Mouse (Mus musculus) gastrocnemius, postnatal 10 days (tissue): ENCODE results near the gene Gm21970. TPM values are rescaled to one million over a fixed set of nuclear protein-coding genes. Genes with fewer than 3 reads are reported as not detected.
A peak's percentile ranks its signal among the peaks of the same experiment; 100 is the strongest.

Experiments used
- DNase-seq: peaks from one replicate; pipeline ENCODE4 v3.0.0; 2021; ENCODE audit warnings: mixed read lengths
- total RNA-seq, 2 experiments: library from RNA; stranded (reverse); gene quantifications; 2 replicates each; pipeline ENCODE4 v1.2.3; 2021

Gene Gm21970
- total RNA-seq, 2 experiments from 2014 or later: not detected

DNA sequence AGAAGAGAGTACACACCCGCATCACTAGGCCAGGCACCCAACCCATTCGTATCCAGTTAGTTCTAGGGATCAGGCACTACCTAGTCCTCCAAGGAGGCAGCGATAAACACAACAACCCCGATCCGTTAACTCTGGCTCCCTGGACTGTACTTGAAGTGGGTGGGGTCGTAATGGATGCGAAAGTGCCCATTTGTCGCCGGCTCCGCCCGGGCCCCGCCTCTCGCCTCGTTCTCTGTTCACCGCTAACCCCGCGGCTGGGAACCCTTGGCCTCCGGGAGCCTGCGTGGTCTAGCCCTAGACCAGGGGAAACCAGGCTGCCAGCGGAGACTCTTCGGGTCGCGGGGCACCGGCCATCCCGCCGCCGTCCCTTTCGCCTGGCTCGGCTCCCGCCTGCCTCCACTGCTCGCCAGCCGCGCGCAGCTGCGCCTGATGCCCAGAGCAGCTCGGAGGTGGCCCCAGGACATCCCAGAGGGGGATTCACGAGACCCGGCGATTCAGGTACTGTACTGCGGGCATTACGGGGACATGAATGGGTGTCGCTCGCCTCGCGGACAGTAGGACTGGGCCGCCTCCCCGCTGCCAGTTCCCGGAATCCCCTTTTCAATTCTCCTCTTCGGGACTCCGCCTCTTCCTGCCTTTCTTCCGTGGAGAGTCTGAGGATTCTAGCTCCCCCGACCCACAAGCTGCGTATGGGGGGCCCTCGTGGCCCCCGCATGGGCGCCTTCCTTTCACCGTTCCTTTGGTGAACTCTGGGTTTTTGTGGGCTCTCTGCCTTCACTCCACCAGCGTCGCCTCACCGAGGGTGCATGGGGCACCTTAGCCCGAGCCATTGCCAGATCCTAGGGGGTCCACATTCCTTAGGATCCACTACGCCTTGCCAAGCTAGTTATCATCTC lies 18.7 kb upstream of the Gm21970 start, which contains the start of gene Ifnar2:
Gene Ifnar2 (plus strand): TSS at position 207 of the 896 bp plus-strand sequence.
- DNase-seq: peak; percentile 76

DNA sequence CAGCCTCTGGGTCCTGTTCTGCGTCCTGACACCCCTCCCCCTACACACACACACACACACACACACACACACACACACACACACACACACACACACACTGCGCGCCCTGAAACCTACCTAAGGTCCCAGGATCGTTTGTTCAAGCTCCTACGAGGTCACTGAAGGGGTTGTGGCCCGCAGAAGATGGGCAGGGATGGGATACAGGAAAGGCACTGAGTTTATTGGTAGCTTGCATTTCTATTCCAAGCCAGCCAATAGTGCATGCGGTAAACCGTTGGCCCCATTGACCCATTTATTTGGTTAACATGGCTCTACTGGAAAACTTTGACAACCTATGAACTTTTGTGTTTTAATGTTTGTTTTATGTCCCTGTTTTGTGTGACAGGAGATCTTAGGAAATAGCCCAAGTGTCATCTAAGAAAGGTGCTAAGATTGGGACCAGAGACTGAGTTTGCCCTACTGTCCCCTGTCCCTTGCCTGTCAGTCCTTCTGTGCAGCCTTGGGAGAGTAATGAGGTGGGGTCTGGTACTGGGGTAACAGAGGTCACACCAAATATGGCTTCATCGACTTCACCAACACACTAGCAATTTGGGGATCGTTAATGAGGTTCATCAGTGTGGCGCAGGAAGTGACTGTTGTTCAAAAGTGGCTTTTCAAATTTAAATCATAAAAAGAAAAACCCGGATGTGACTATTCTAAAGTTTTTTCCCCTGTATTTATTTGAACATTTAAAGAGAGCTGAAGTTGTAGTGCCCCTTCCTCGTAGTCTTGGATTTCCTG lies 17.9 kb upstream of the Gm21970 start:
- no peak for DNase-seq

DNA sequence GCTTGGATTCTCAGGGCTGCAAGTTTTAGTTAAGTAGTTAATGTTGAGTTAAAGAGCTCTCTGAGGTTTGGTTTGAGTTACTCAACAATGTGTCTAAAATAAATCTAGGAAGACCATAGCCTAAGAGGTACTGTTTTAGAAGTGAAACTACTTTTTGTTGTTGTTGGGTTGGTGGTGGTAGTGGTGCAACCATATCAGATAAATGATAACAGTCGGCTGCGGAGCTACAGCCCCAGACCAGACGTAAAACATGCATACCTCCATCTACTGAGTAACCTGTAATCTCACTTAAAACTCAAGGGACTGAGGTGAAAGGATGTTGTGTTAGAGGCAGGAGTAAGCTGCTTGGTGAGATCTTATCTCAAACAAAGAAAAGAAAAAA lies 17.3 kb upstream of the Gm21970 start:
- DNase-seq: no peak

DNA sequence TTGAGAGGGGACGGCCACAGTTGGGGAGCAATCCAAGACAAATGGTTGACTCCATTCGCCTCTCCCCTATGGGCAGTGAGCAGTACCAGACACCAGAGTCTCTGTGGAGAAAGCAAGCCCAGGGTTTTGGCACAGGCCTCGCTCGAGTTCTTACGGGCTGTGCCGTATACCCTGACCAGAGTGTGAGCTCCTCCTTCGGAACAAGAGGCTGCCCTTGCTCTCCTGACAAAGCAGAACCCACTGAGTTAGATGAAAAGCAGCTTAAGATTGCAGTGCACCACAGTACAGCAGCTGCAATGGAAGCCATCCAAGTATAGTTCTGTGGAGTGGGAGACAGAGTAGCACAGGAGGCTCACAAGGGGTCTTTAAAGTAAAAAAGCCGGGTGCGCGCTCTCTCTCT lies 14.8 kb upstream of the Gm21970 start:
- no peak for DNase-seq

- DNase-seq: no peak
Observed at GRCm38 (mm10) chr16:91378431-91378986, 13.0 kb upstream of the Gm21970 start.

GRCm38 (mm10) chr16:91378991-91379390 lies 12.5 kb upstream of the Gm21970 start:
- no peak for DNase-seq

DNA sequence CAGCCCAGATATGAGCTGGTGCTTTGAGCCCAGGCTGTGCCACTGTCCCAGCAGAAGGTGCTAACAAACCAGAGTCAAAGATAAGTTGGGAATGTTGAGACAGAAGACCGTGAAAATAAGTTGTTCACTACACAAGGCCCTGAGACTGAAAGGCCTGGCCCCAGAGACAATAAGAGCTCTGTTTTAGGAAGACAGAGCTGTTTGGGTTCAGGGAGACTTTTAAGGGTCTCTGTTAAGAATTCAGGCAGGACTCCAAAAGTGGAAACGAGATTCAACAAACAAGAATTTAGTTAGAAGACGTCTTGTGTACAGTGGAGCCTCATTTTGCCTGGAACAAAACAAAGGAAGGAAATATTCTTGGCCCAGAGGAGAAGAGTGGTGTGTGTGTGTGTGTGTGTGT lies 12.1 kb upstream of the Gm21970 start:
- DNase-seq: no peak

- no peak for DNase-seq
Observed at GRCm38 (mm10) chr16:91380151-91380550, 11.4 kb upstream of the Gm21970 start.

DNA sequence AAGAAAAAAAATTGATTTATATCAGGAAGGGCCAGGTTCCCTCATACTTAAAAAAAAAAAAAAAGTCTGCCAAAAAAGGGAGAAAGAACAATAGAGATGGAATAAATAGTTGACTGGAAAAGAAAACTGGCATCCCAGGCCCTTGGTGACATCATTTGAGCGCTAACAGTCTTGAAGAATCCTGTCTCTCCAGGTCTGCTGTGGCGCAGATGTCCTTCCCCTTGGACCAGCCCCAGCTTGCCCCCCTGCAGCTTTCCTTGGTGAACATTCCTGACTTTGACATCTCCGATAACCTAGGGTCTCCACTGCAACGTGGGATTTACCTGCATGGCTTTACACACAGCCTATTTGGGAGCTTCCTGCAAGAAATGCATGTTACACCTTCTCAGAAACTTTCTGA lies 9.9 kb upstream of the Gm21970 start:
- DNase-seq: no peak

GRCm38 (mm10) chr16:91382261-91382790 lies 9.2 kb upstream of the Gm21970 start:
- no peak for DNase-seq

- no peak for DNase-seq
Observed at GRCm38 (mm10) chr16:91384221-91384620, 7.3 kb upstream of the Gm21970 start.

GRCm38 (mm10) chr16:91385621-91386020 lies 5.9 kb upstream of the Gm21970 start:
- DNase-seq: no peak

DNA sequence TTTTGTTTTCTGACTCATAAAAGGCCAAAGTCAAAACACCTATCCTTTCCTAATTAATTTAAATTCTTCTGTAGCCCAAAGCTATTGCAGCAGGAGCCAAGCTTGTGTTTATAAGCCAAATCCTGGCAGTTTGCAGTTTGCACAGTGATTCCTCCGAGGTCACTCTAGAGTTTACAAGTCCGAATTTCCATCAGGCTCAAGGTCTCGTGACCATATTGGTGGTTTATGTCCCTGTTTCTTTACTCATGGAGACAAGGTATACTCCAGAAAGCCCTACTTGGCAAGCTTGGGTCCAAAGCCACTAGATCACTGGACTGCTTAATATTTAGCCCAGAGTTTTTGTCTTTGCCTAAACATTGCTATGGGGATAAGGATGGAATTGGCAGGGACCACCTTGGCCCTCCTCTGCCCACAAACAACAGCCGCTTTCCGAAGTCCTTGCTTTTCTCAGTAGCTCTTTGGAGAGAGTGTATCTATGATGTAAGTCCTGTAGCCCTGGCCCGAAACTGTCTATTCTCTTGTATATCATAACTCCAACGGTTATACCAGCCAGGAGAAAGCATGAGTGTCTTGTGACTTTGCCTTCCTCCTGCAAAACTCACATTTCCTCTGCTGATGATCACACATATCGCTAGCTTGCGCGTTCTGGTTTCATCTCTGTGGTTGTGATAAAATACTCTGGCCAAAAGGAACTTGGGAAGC lies 5.0 kb upstream of the Gm21970 start:
- no peak for DNase-seq

- no peak for DNase-seq
Observed at GRCm38 (mm10) chr16:91387121-91387486, 4.4 kb upstream of the Gm21970 start.

GRCm38 (mm10) chr16:91390100-91390499 lies 1.4 kb upstream of the Gm21970 start:
- no peak for DNase-seq

- DNase-seq: no peak
Observed at GRCm38 (mm10) chr16:91394826-91395410, 3.4 kb downstream of the Gm21970 start.

DNA sequence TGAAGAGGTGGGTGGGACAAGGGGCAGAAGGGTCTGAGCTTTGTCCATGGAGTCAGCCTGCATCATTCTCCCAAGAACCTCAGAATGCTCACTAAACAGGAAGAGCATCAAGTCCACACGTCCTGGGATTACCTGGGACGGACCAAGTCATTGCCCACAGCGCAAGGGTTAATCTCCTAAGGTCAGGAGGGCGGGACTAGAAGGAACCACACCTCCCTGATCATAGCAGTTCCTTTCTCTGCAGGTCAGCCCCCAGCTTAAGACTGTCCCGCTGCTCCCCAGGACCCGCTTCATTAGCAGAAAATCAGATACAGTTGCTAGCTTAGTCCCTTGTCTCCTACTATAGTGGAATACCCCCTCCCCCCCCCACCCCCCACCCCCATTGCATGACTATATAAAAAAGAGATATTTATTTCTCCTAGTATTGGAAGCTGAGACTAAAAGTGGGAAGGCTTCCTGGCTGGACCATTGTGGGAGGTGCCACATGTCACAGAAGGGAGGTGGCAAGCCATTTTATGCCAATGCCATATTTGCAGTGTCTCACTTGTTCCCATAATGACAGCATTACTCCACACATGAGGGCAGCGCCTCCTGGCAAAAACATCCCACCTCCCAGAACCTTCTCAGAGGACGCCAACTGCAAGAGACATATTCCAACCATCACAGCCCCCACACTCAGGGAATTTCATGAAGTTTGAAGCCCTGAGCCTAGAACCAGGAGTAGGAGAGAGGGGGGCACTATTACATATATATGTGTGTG lies 4.3 kb downstream of the Gm21970 start:
- no peak for DNase-seq

DNA sequence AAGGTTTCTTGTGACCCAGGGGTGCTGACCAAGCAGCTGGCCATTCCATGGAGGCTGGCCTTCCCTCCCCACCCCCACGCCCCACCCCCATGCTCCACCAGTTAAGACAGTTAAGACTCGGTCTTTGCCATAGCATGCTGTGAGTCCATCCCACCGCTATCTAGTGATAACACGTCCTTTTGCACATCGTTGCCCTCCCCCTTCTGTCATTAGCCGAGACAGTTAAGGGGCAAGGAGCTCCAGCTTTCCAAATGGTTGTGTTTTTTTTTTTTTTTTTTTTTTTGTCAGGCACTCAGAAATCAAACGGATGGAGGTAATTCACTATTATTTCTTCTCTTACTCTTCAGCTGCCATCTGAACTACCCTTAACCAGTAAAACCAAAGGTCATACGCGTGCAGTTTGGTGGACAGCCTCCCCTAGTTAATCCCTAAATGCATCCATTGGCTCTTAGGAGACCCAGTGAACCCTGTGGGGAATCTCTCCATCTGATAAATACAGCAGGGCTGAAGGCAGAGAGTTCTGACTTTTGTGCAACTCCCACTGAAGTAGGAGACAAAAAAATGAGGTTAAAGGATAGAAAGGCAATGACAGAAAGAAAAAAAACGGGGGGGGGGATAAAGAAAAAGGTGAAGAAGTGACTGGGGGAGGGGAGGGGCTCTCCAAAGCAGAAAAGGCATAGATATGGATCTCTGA lies 5.5 kb downstream of the Gm21970 start:
- no peak for DNase-seq

DNA sequence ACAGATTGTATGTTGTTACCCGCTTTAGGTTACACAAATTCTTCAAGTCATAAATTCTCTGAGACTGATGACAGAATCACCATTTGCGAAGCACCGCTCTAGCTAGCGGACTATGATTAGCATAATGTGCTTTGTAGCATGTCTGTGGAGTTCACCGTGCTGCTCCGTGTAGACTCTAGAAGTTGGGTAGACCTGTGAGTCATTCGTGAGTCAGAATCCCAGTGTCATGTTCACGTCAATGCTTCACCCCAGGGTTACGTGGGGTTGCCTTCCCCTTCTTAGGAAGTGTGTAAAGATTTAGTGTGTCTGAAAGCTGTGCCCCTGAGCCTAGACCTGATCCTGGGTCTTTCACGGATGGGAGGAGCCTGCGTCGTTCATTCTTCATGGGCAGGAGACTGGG lies 6.5 kb downstream of the Gm21970 start:
- DNase-seq: no peak

DNA sequence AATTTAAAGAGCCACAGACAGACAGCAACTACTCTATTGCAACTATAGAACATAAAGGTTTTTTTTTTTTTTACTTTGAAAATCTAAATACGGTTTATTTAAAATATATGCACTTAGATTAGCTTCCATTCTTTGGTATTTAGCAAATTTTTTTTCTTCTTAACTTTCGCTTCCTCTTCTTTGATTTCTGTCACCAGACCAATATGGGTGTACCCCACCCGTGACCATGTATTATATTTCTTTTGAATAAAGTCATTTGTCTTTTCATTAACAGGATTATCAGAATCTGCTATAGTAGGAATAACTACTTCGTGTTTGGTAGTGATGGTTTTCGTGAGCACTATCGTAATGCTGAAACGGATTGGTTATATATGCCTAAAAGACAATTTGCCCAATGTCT lies 7.4 kb downstream of the Gm21970 start:
- no peak for DNase-seq
